Mouse (Mus musculus) bone marrow, adult 2 months (tissue): ENCODE results near the gene Tnnt2.

Source experiments
- CTCF ChIP-seq: fragments of 200-500 bp; IDR thresholded peaks from 2 replicates; pipeline ENCODE4 v1.5.1; 2011; ENCODE audit warnings: low read length, control low read depth; ENCODE audit not compliant: control insufficient read depth, insufficient read depth
- POLR2A ChIP-seq: fragments of 200-500 bp; IDR thresholded peaks from 2 replicates; pipeline ENCODE4 v1.6.1; 2011; ENCODE audit warnings: low read depth, mild to moderate bottlenecking, control low read depth, low read length, borderline replicate concordance; ENCODE audit not compliant: control insufficient read depth

- TF ChIP-seq CTCF = no peak
- TF ChIP-seq POLR2A = no peak
These were observed 35.8 kb upstream of the Tnnt2 start for GRCm38 (mm10) chr1:135800192-135800950.
